Mouse (Mus musculus) G1E (cell line): ENCODE data around the gene Zc3h10.

ENCODE experiments used
- CTCF ChIP-seq: IDR thresholded peaks from 2 replicates; pipeline ENCODE4 v1.5.1; 2012; ENCODE audit warnings: low read depth, low read length, inconsistent platforms, mixed read lengths
- POLR2AphosphoS5 ChIP-seq: IDR thresholded peaks from 2 replicates; pipeline ENCODE4 v1.6.1; 2012; ENCODE audit warnings: low read depth, low read length, inconsistent platforms; ENCODE audit not compliant: insufficient replicate concordance
- TAL1 ChIP-seq: conservative IDR thresholded peaks from 2 replicates; pipeline ENCODE4 v1.6.1; 2012; ENCODE audit warnings: low read depth, low read length, inconsistent platforms, mixed read lengths

GRCm38 (mm10) chr10:128511189-128511588, 36.4 kb downstream of the Zc3h10 start:
- TF ChIP-seq TAL1 = no peak
- TF ChIP-seq CTCF = no peak
- no peak for TF ChIP-seq POLR2AphosphoS5
